Mouse (Mus musculus) hindbrain, embryonic 10.5 days (tissue): ENCODE results near the gene Gm49345. TPM values are rescaled to one million over a fixed set of nuclear protein-coding genes. Genes with fewer than 3 reads are reported as not detected.
A peak's percentile ranks its signal among the peaks of the same experiment; 100 is the strongest.
"Not testable (repeated sequence)": the region's sequence is repeated elsewhere in the genome, so short reads cannot be mapped to it uniquely, and the experiment has no call there.

Experiments used
- DNase-seq: peaks from one replicate; pipeline ENCODE4 v3.0.0-alpha.2; 2017; ENCODE audit warnings: low spot score
- H3K27ac ChIP-seq: fragments of 300-500 bp; sonication (generic); 2 replicates; pipeline ENCODE4 v1.5.1; 2016; ENCODE audit warnings: mild to moderate bottlenecking, moderate library complexity
- H3K27me3 ChIP-seq: fragments of 300-500 bp; sonication (generic); 2 replicates; pipeline ENCODE4 v1.6.1; 2016; ENCODE audit warnings: mild to moderate bottlenecking; ENCODE audit not compliant: poor library complexity, insufficient read depth, severe bottlenecking
- H3K36me3 ChIP-seq: fragments of 300-500 bp; sonication (generic); 2 replicates; pipeline ENCODE4 v1.6.1; 2016; ENCODE audit warnings: mild to moderate bottlenecking, moderate library complexity
- H3K4me1 ChIP-seq: fragments of 300-500 bp; sonication (generic); replicated peaks from 2 replicates; pipeline ENCODE4 v1.6.1; 2016; ENCODE audit warnings: mild to moderate bottlenecking
- H3K4me3 ChIP-seq: fragments of 300-500 bp; sonication (generic); 2 replicates; pipeline ENCODE4 v1.5.1; 2016; ENCODE audit warnings: mild to moderate bottlenecking, moderate library complexity
- H3K9me3 ChIP-seq: fragments of 300-500 bp; sonication (generic); 2 replicates; pipeline ENCODE4 v1.6.1; 2016; ENCODE audit warnings: mild to moderate bottlenecking, moderate library complexity
- WGBS: fragments of 180-500 bp; shearing (Covaris S2); methylation state at CpG from one replicate; pipeline ENCODE4 v1.1.7; 2016; 5-methylcytosine and 5-hydroxymethylcytosine counted together
- polyA plus RNA-seq: library from polyadenylated mRNA; unstranded; fragments of >200 nt; fragmentation: Nextera tagmentation; extraction: Ambion mirVana; gene quantifications from 2 replicates; pipeline ENCODE4 v1.2.1, GENCODE M21; 2016

The Gm49345 gene
- not detected in 2 replicates for polyA plus RNA-seq

DNA sequence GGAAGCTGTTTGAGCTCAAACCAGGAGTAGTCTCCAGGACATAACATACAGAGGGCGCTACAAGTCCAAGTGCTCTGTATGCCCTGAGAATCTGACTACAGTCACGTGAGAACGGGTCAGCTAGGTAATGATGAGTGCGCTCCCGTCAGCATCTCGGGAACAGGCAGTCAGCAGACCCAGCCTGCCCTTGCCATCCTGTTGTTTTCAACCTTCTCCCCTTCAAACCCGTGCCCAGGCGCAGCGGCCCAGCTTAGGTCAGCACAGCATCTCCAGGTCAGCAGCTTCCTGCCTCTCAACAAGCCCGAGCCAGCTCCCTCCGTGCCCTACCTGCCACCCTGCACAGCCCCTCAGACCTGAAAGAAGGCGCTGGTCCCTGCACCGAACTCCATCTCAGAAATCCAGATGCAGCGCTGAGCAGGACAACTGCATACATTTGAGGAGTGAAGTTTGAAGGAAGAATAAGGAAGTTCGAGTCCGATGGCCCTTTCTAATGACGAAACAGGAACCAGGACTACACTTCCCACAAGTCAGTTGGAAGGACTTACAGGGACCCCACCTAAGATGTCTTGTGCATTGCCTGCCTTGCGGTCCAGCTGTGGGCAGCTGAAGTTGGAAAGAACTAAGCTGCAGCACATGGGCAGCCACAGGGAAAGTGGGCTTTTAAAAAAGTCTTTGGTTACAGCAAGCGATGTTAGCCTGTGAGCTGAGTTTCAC, at the start of gene Gm49345, which contains the start of gene Zfp729a:
Gene Gm49345, minus strand, starts transcription at position 476 of the 714 bp plus-strand sequence.
Gene Zfp729a, minus strand, starts transcription at position 498 of the 714 bp plus-strand sequence.
- peak within 1 kb of the TSS; percentile 83 for H3K4me3 ChIP-seq
- peak; percentile 82 for DNase-seq
- WGBS, result under 1% methylated on average over 19 of the region's 19 CpGs
- H3K36me3 ChIP-seq, result no peaks in the 10 kb centered on the region
- no peaks in the 10 kb centered on the region for H3K9me3 ChIP-seq
- H3K4me1 ChIP-seq, result peaks cover 4% of the 10 kb centered on the region
- H3K27me3 ChIP-seq, result no peaks in the 10 kb centered on the region
- peak within 1 kb of the TSS; percentile 88 for H3K27ac ChIP-seq

DNA sequence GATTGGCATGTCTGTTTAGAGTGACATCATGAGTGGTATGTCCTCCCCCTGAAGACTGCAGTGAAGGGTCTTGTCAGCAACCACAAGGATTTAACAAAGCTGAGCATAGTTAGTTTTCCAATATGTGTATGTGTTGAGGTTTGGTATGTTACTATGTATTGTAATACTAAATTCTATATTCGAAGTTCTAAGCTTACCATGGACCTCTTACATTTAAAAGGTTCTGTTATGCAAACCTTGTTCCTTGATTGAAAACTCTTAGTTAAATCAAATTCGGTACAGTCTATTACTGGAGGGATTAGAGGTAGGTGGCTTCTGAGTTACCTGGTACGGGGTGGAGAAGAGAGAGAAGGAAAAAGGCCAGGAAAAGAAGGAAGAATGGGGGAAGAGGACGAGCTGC, 49.4 kb upstream of the Gm49345 start, which contains the start of gene Zfp738:
Gene Zfp738, minus strand, starts transcription at position 101 of the 400 bp plus-strand sequence.
- H3K4me1 ChIP-seq, result peaks cover 10% of the 10 kb centered on the region
- H3K27ac ChIP-seq, result no peak within 1 kb of the TSS
- H3K4me3 ChIP-seq, result no peak within 1 kb of the TSS
- no peaks in the 10 kb centered on the region for H3K27me3 ChIP-seq
- no peaks in the 10 kb centered on the region for H3K9me3 ChIP-seq
- DNase-seq, result no peak
- H3K36me3 ChIP-seq, result no peaks in the 10 kb centered on the region
- 88% methylated on average over 4 of the region's 4 CpGs for WGBS

DNA sequence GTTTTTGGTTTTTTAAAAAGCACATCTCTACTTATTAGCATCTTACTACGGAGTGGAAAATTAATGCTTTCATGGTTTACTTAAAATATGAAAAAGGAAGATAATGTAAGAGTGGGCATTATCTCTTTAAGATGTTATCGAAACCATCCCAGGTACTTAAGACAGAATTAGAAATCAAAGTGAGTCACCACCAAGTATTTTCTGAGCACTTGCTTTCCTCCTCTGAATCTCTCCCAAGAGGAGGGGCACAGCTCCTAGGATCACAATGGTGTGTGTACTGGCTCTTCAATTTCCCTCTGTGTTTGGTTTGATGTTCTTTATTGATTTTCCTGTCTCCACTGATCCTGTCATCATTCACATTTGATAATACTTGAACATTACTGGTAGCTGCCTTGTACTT, 46.3 kb upstream of the Gm49345 start:
- H3K4me1 ChIP-seq, DNase-seq, H3K36me3 ChIP-seq, H3K9me3 ChIP-seq, H3K27me3 ChIP-seq: not testable (repeated sequence)
- Histone ChIP-seq H3K27ac (peak overlapping the region; percentile 81; the same call in 1 of the 2 replicates), H3K4me3 (peak overlapping the region; percentile 68)
- WGBS, result 75% methylated on average over 2 of the region's 2 CpGs

DNA sequence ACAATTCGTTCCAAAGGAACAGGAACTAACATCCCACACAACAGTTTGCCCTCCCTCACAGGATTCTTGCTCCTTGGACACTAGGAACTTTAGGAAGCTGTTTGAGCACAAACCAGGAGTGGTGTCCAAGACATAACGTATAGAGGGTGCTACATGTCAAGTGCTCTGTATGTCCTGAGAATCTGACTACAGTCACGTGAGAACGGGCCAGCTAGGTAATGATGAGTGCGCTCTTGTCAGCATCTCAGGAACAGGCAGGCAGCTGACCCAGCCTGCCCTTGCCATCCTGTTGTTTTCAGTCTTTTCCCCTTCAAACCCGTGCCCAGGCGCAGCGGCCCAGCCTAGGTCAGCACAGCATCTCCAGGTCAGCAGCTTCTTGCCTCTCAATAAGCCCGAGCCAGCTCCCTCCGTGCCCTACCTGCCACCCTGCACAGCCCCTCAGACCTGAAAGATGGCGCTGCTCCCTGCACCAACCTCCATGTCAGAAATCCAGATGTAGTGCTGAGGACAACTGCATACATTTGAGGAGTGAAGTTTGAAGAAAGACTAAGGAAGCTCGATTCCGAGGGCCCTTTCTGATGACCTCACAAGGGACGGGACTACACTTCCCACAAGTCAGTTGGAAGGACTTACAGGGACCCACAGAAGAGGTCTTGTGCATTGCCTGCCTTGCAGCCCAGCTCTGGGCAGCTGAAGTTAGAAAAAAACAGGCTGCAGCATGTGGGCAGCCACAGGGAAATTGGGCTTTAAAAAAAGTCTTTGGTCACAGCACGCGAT, 45.6 kb upstream of the Gm49345 start:
- H3K9me3 ChIP-seq, H3K4me1 ChIP-seq, H3K27me3 ChIP-seq, H3K36me3 ChIP-seq: not testable (repeated sequence)
- 16% methylated on average over 16 of the region's 16 CpGs for WGBS
- Histone ChIP-seq H3K4me3 (peak overlapping the region; percentile 68), H3K27ac (peak overlapping the region; percentile 81)
- DNase-seq, result peak; percentile 85

DNA sequence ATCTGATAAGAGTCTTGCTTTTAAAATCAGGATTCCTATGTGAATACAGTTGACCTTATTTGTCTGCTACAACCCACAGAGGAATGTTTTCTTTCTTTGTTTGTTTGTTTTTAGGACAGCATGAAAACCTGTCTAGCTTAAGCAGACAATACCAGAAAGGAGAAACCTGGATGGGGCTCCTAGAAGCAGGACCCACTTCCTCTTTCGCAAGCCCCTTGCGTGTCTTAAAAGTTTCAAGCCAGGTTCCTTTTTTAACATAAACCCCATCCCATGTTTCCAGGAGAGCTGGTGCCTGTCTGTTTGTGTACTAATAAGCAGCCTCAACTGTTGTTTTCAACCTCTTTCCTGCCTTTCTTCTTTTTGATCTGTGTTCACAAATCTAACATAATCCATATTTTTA, 37.3 kb upstream of the Gm49345 start:
- 93% methylated on average over 2 of the region's 2 CpGs for WGBS

DNA sequence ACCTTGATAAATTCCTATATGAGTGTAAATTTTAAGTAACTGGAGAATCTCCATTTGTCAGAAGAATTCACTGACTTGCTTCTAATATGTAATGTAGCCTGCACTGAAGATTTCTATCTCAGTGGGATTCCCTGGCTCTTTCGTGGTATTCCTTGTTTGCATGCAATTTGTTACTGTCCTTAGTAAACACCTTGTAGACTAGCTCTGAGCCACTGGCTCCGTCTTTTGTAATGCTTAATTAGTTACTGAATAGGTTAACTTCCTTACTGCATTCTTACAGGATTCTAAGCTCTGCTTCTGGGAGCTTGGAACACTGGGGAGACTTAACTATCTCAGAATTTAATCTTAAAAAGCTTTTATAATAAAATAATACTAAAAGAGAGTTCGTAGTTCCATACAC, 14.9 kb upstream of the Gm49345 start:
- Histone ChIP-seq H3K4me1 (no peaks in the 10 kb centered on the region), H3K4me3 (no peak overlapping the region), H3K36me3 (no peaks in the 10 kb centered on the region), H3K9me3 (0 out of 2 replicates have a peak, but pooled peaks cover 2% of the 10 kb centered on the region), H3K27ac (no peak overlapping the region), H3K27me3 (no peaks in the 10 kb centered on the region)
- no peak for DNase-seq
- WGBS, result 55% methylated on average over 3 of the region's 3 CpGs

More for the DNA sequence above, 37.3 kb upstream of the Gm49345 start:
- no peak for DNase-seq
- Histone ChIP-seq H3K36me3 (peaks cover 17% of the 10 kb centered on the region), H3K27me3 (no peaks in the 10 kb centered on the region), H3K4me3 (no peak overlapping the region), H3K27ac (no peak overlapping the region), H3K9me3 (no peaks in the 10 kb centered on the region), H3K4me1 (no peaks in the 10 kb centered on the region)

DNA sequence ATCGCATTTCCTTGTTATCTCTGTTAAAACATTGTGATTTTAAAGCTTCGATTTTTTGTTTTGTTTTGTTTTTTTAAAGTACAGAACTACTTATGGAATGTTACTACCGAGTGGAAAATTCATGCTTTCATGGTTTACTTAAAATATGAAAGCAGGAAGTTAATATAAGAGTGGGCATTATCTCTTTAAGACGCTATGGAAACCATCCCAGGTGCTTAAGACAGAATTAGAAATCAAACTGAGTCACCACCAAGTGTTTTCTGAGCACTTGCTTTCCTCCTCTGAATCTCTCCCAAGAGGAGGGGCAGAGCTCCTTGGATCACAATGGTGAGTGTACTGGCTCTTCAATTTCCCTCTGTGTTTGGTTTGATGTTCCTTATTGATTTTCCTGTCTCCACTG, 27.5 kb downstream of the Gm49345 start:
- Histone ChIP-seq H3K36me3 (peaks cover 6% of the 10 kb centered on the region; the same call in 1 of the 2 replicates), H3K4me1 (peaks cover 8% of the 10 kb centered on the region), H3K9me3 (peaks cover 11% of the 10 kb centered on the region), H3K27ac (no peak overlapping the region), H3K27me3 (no peaks in the 10 kb centered on the region), H3K4me3 (no peak overlapping the region)
- DNase-seq, result no peak
- WGBS, result 90% methylated on average over 4 of the region's 4 CpGs

DNA sequence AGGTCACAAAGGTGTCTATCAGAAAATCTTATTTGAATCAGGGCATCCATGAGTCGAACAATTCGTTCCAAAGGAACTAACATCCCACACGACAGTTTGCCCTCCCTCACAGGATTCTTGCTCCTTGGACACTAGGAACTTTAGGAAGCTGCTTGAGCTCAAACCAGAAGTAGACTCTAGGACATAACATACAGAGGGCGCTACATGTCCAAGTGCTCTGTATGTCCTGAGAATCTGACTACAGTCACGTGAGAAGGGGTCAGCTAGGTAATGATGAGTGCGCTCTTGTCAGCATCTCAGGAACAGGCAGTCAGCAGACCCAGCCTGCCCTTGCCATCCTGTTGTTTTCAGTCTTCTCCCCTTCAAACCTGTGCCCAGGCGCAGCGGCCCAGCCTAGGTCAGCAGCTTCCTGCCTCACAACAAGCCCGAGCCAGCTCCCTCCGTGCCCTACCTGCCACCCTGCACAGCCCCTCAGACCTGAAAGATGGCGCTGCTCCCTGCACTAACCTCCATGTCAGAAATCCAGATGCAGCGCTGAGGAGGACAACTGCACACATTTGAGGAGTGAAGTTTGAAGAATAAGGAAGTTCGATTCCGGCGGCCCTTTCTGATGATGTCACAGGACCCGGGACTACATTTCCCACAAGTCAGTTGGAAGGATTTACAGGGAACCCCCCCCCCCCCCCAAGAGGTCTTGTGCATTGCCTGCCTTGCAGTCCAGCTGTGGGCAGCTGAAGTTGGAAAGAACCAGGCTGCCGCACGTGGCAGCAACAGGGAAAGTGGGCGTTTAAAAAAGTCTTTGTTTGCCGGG, 28.3 kb downstream of the Gm49345 start, which contains the start of gene Zfp729b:
Gene Zfp729b, minus strand, starts transcription at position 642 of the 811 bp plus-strand sequence.
- H3K27ac ChIP-seq, result peak within 1 kb of the TSS; percentile 86
- H3K9me3 ChIP-seq, result peaks cover 11% of the 10 kb centered on the region
- H3K27me3 ChIP-seq, result no peaks in the 10 kb centered on the region
- 3% methylated on average over 20 of the region's 20 CpGs for WGBS
- H3K4me3 ChIP-seq, result peak within 1 kb of the TSS; percentile 74
- peaks cover 8% of the 10 kb centered on the region for H3K4me1 ChIP-seq
- peaks cover 2% of the 10 kb centered on the region; the same call in 1 of the 2 replicates for H3K36me3 ChIP-seq
- DNase-seq, result peak; percentile 89

DNA sequence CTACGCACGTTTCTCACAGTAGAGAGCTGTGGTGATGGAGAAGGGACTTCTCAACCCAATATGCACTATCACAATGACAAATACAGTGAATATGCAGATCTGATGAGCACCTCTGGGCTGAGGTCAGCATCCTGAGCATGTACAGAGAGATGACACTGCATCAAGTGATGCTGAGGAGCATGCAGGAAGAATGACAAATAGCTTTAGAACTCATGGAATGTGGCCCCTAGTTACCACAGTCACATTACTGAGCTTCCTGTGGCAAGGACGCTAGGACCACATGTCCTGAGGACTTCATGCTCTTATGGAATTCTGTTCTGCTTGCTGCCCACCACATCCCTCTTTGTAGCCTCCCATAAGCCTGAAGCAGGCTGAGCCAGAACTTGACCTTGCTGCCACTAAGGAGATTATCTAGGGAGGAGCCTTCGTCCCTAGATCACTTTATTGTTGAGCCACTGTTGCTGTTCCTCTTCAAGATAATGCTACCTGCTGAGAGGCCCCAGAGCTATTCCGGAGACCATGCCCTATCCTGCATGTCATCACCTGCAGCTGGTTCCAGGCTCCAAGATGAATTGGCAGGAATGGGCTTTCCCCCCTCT, 64.9 kb downstream of the Gm49345 start:
- no peak overlapping the region for H3K27ac ChIP-seq
- 75% methylated on average over 5 of the region's 5 CpGs for WGBS
- H3K4me3 ChIP-seq, result no peak overlapping the region
- no peaks in the 10 kb centered on the region for H3K27me3 ChIP-seq
- no peak for DNase-seq
- H3K9me3 ChIP-seq, result no peaks in the 10 kb centered on the region
- no peaks in the 10 kb centered on the region for H3K4me1 ChIP-seq
- H3K36me3 ChIP-seq, result no peaks in the 10 kb centered on the region

DNA sequence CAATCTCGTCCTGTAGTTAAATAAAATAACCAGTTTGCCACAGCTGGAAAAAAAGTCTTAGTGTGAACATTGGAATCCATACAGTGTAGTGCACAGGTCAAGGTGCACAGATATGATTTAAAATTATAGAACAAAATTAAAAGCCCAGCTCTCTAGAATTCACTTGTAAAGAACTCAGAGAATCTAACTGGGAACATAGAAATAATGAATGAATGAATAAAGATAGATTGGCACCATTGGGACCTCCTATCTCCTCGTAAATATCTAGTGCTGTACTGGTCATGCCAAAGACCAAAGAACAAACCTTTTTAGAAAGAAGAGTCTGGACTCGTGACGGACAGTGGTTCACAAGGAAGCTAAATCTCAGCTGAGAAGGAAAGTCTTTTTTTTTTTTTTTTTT, 83.8 kb downstream of the Gm49345 start, which contains the start of gene Zfp748:
Gene Zfp748, minus strand, starts transcription at position 101 of the 400 bp plus-strand sequence.
- no peaks in the 10 kb centered on the region for H3K9me3 ChIP-seq
- peaks cover 13% of the 10 kb centered on the region for H3K4me1 ChIP-seq
- H3K36me3 ChIP-seq, result peaks cover 9% of the 10 kb centered on the region
- DNase-seq, result no peak
- H3K4me3 ChIP-seq, result peak within 1 kb of the TSS; percentile 91
- no peaks in the 10 kb centered on the region for H3K27me3 ChIP-seq
- WGBS, result 84% methylated on average over 4 of the region's 4 CpGs
- H3K27ac ChIP-seq, result peak within 1 kb of the TSS; percentile 97

DNA sequence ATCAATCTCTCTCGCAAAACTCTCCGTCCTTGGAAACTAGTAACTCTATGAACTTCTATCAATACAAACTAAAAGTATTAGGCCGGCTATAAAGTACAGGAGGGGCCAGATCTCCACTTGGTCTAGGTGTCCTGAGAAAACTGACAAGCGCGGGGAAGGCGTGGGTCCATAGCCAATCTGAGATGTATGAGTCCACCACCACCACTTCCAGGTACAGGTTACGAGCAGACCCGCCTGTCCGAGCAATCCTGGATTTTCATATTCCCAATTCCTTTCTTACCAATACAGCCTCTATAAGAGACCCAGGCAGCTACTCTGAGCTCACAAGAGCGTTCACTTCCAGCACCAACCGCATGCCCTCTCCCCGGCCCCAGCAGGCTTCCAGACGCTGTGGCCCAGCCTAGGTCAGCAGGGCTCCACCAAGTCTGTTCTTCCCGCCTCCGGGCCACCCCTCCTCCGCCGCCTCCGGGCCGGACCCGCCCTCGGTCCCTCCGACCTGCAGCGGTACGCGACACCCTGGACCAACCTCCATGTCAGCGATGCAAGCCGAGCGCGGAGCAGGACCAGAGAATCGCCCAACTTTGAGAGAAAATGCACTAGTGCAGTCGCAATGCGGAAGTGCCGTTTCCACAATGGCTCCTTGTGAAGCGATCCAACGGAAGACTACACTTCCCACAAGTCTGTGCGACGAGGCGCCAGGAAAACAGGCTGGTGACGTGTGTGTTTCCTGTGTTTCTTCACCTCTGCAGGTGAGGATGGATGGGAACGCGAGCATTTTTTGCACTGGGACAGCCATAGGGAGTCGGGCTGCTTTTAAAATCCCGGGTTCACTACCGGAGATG, 84.8 kb downstream of the Gm49345 start:
- peak; percentile 87 for DNase-seq
- peaks cover 9% of the 10 kb centered on the region for H3K36me3 ChIP-seq
- H3K27me3 ChIP-seq, result no peaks in the 10 kb centered on the region
- H3K9me3 ChIP-seq, result no peaks in the 10 kb centered on the region
- 1% methylated on average over 44 of the region's 44 CpGs for WGBS
- peaks cover 13% of the 10 kb centered on the region for H3K4me1 ChIP-seq
- H3K4me3 ChIP-seq, result peak overlapping the region; percentile 91
- peak overlapping the region; percentile 97 for H3K27ac ChIP-seq
